Mouse (Mus musculus) adrenal gland, postnatal 36 days (tissue): ENCODE measurements around the gene Macrod2. TPM values are rescaled to one million over a fixed set of nuclear protein-coding genes. Genes with fewer than 3 reads are reported as not detected.

Source experiments
- DNase-seq, 2 experiments: peaks; one replicate each; pipeline ENCODE4 v3.0.0; 2021; ENCODE audit warnings: mixed read lengths in 1 of 2
- long read RNA-seq, 2 experiments: library from polyadenylated mRNA; stranded (forward); transcript quantifications; one replicate each; pipeline ENCODE4 v2.0.0; 2021; ENCODE audit warnings: borderline sequencing depth in 2 of 2
- total RNA-seq, 2 experiments: library from RNA; stranded (reverse); gene quantifications; 2 replicates each; pipeline ENCODE4 v1.2.3; 2021

Gene Macrod2
- 1 to 10 TPM; 5.3 to 8.6 TPM for total RNA-seq
- long read RNA-seq, experiment 1, transcript Macrod2-204 (4 exons, 3,554 nt), result major isoform, 10 of 13 reads
- long read RNA-seq, experiment 1, partial matches to known transcripts, result 3 of 13 reads
- long read RNA-seq, experiment 1, other reads (novel, unspliced or antisense), result 0 of 13 reads
- long read RNA-seq, experiment 2, partial matches to known transcripts, result 0 of 2 reads
- long read RNA-seq, experiment 2, other reads (novel, unspliced or antisense), result 0 of 2 reads

DNA sequence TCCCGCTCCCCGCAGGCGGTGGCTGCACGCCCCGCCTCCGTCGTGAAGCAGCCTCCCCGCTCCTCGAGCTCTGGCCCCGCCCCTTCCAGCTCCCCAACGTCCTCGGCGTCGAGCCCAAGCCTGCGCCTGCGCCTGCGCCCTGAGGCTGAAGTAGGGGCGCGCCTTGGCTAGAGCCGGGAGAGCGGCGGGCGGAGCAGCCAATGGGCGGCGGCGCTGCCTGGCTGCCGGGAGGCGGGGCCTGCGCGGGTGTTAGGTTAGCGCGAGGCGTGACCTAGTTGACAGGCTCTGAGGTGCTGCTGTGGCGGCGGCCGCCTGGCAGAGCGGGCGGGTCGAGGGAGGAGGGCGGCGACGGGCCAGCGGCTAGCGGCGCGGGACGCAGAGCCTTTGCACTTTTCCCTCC lies at the start of gene Macrod2:
TSS of gene Macrod2 (plus strand) at position 131 of the 400 bp plus-strand sequence.
- DNase-seq, result peak; percentile 99

DNA sequence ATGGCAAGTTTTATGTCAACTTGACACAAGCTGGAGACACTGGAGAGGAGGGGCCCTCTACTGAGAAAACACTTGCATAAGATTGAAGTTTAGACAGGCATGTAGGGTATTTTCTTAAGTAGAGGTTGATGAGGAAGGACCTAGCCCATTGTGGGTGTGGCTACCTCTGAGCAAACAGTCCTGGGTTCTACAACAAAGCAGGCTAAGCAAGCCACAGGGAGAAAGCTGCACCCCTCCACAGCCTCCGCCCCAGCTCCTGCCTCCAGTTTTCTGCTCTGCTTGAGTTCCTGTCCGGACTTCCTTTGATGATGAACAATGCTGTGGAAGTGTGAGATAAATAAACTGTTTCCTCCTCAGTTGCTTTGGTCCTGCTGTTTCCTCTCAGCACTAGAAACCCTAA lies 35.2 kb upstream of the Macrod2 start:
- DNase-seq, result no peak

DNA sequence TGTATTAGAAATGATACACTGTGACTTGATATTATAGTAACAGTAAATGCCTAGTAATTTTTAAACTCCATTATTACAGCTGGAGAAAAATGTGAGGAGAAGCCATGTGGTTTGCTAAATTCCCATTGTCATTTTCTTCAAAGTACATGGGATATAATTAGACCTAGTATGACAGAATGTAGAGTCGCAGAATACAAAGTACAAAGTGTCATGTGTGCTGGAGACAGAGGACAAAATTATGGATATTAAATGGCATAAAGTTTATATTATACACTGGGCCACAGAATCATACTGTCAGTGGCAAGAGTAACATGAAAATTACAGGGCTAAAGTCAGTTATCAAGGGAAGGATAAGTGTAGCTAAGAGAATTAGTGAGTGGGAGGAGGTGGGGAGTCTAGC lies 30.3 kb upstream of the Macrod2 start:
- DNase-seq, result no peak

DNA sequence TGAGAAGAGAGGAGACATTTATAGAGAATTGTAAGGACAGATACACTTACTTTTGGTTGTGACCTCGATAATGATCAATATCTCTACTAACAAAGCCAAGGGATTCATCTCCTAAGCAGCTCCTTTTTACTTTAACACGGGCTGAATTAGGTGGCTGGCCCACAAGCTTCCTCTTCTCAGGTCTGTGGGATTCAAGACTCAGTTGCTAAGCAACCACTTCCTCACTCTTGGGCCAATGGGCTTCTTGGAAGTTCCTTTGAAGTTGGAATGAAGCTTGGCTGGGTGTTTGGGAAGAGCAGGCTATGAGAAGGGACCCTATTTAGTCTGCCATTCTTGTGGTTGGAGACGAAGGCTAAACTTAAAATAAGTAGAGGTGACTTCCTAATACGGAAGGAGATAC lies 5.6 kb upstream of the Macrod2 start, which contains the start of gene Sel1l2:
TSS of gene Sel1l2 (minus strand) at position 182 of the 400 bp plus-strand sequence.
- DNase-seq, result no peak

DNA sequence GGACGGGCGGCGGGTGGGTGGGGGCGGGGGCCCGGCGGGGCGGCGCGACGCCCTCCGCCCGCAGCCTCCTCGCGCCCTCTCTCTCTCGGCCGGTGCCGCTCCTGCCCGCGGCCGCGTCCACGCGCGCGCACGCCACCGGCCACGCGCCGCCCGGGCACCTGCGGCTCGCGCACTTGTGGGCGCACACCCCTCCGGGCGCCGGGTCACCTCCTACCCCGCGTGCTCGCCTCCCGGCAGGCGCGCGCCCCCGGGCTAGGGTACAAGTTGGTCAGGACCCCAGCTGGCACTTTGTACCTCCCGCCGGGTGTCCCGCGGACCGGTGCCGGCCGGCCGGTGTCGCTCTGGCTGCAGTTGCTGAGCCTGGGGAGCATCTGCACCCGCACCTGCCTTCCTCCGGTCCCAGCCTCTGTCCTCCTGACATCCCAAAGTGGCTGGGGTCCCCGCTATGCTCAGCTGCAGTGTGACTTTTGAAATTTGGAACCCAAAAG lies 679 bp downstream of the Macrod2 start:
- peak; percentile 43 to 44 for DNase-seq

DNA sequence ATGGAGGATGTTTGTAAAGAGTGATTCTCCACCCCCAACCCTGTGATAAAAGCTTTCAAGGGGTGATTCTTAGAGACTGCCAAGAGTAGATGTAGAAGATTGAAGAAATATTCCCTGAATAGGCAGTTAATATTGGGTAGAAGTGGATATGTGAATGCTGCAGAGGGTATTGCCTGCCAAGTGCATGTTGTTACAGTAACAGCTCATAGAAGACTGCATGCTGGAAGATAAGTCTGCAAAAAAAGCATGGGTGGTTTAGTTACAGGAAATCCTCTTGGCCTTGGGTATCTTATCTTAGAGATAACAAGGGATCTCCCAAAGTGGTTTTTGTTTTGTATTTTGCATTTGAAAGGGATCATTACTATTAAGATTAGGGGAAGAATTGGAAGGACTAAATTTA lies 30.7 kb downstream of the Macrod2 start:
- DNase-seq, result no peak

DNA sequence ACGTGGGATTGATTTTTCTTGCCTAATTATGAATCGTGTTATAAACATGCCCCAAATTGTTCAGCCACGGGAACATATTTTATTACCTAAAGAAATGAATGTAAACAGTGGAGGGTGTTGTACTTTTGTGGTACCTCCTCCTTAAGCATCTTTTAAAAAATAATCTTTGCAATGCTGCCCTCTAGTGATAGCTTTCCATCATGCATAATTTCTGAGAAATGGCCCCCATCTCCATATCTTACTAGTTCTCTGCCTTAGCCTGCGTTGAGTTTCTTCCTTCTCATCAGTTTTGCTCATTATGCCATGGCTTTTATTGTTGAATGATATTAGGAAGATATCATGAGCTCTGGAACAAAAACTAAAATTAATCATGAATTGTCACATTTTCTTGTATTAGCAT lies 32.2 kb downstream of the Macrod2 start:
- no peak for DNase-seq

DNA sequence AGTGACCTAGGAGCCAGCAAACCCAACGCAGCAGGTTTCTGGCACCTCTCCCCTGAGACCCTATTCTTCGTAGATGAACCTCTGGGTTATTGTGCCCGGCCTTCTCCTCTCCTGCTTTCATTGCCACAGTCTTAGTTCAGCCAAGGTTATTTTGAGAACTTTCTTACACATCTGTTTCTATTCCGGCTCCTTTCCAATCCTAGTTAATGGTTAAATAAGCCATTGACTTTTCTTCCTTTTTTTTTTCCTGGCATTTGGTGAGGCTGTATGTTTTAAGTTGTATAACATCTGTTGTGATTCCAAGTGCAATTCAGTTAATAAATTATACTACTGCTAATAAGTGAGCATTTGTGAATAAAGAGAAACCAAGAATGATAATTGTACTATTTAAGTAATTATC lies 44.0 kb downstream of the Macrod2 start:
- no peak for DNase-seq

DNA sequence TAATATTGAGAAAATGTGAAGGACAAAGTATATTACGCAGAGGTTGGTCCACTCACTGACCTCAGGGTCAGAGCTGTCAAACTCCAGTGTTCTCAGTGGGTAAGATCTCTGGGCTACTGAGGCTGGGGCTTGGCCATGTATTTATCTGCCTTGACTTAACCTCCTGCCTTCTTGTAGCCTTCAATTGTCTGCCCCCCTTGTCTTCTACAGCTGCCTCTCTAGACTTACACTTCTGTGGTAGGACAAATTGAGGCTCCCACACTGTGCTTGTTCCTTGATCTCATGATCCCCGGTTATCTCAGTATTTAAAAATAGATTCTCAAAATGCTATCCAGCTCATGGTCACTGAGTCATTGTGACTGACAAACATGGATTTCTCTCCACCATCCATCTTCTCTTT lies 53.5 kb downstream of the Macrod2 start:
- DNase-seq, result peak; percentile 21 to 41

DNA sequence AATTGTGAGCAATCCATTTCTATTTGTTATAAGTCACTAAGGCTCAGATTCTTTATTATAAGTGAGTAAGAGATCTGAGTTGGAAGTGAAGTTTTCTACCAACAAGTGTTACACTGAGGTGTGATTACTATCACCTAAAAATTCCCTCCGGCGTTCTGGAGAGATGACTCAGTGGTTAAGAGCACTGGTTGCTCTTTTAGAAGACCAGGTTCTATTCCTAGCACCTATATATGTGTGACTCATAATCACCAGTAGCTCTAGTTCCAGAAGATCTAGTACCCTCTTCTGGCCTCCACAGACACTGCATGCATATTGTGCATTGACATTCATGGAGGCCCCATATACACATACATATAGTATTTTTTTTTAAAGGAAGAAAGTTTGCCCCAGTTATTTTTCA lies 80.7 kb downstream of the Macrod2 start:
- no peak for DNase-seq

DNA sequence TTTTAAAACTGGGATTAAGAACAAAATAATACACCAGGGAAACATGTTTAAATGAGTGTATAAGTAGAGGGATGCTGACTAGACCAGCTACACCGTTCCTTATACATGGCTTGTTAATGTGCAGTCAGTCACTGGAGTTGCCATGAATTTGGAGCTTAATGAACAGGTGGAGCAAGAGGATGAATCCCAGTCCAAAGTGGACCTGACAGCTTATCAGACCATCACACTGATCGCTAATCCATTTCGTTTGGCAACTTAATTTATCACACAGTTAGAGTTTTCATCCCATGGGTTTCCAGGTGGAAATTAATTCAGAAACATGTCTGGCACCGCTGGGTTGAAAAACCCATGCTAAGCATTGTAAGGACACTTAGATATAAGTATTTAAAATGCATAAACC lies 81.8 kb downstream of the Macrod2 start:
- DNase-seq, result no peak

DNA sequence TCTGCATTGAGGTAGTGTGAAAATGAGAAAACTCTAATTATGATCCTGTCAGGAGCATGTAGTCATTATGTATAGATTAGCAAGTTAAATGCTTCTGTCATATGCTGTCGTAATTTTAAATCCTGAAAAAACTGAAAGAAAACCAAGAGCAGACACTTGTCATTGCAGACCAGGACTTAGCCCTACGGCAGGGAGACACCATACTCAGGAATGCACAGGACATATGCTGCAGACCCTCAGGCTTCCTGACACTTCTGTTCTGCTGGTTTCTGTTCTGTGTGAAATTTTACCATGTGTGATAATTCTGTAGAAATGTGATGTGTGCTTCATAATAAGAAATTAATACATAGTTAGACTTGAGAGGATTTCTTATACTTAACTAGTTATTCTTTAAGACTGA lies 87.5 kb downstream of the Macrod2 start:
- no peak for DNase-seq

DNA sequence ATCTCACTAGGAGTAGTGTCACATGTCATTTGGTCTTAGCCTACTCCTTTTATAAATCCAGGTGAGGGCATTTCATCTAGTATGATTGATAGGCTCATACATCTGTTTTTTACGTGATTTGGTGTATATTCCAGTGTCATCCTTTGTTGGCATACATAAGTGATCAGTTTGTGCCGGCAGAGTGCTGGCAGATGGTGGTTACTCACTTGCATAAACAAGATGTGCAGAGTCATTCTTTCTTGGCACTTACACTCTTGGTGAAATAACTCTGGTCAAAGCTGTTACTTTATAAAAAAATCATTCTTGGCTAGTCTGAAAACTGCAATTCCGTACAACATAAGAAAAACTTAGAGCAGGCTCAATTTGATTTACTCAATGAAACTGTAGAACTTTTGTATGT lies 102.6 kb downstream of the Macrod2 start:
- peak in 1 of 2 experiments; percentile 2 for DNase-seq

DNA sequence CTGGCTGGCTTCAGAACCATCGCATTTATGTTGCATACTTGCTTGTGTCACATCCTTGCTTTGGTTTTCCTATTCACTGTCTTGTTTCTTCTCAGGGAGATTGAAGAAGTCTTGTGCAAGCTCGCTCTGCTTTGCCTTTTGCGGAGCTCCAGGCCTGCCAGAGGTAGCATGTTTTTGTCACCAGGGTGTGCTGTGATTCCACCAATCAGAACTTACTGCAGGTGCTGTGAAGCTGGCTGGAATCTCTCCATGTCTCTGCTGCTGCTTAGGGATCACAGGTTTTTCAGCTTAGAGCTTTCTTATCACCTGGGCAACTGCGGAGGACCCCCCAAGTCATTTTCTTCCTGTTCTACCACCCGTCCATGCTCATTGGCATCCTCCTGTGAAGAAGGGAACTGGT lies 105.8 kb downstream of the Macrod2 start:
- peak; percentile 16 to 26 for DNase-seq

DNA sequence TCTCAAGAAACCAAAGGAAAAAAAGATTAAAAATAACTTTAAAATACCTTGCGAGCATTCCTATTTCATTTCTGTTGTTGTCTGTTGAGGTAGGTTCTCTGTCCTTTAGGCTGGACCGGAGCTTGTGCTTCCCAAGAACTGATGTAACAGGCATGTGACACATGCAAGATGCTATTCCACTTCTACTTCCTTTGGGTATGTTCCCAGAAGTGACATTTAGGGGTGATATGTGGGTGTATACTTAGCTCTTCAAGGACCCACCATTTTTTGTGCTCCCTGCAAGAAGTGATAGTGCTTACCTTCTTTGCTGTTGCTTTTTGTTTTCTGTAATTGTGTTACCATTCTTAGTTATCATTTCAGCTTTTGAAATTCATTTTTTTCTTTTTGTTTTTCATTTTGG lies 126.4 kb downstream of the Macrod2 start:
- no peak for DNase-seq

DNA sequence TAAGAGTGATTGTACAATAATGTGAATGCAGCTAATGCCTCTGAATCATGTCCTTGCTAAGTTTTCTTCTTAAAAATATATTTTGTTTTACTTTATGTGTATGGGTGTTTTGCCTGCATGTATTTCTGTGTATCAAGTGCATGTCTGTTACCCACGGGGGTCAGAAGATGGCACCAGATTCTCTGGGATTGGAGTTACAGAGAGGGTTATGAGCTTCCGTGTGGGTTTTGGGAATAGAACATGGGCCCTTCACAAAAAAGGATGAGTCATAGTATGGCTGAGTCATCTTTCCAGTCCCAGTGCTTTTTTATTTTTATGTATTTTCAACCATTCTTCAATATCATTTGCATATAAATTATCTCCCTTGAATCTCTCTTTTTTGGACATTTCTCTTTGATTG lies 135.1 kb downstream of the Macrod2 start:
- DNase-seq, result no peak

DNA sequence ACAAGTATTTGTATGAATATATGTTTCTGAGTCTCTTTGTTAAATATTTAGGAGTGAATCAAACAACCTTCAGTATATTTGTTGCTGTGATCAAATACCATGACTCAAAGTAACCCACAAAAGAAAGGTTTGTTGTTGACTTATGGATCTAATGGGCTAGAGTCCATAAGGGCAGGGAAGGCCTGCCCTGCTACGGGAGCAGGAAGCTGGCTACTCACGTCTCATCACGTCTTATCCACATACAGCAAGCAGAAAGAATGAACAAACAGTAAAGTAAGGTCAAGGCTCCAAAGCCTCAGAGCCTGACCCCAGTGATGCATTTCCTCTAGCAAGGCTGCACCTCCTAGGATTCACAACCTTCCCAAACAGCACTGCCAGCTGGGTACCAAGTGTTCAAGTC lies 136.9 kb downstream of the Macrod2 start:
- no peak for DNase-seq

DNA sequence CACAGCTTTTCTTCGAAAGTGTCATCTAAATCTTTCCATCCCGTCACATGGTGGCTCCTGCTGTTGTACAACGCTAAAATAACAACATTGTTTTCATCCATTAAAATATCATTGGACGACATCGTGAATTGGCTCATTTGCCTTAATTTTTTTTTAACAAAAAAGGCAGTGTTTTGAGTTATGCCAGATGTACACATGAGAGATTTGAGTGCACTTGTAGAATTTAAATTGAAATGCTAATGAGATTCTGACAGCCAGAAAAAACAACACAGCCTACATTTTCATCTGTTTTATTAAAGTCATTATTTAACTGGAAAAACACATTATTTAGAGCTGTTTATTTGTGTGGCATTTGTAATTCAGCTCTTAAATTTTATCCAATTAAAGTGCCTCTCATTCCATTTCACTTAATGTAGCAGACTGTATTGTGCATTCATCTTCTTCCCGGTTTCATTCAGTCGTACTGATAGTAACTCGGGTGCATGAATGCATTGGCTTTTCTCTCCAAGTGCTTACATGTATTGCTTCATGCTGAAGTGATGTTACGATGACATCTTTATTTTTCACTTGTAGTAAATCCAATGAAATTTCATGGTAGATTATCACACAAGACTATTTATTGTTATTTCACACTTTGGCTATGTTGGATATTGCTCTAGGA lies 137.9 kb downstream of the Macrod2 start:
- DNase-seq, result no peak

DNA sequence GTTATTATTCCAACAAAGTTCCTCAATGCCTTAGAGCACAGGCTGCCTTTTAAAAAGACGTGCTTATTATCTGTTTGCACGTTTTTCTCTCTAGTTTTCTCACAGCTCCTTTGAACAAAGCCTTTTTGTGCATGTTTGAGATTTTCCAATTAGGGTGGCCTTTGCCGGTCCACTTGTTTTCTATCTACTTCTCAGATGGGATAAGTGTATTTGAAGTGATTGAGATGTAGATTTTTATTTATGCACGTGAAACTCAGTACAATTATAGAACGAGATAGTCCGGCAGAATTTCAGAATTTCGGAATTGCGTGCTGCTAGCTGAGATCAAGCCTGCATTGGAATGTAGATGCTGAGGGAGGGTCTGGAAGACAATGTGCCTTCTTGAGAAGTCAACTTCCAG lies 138.5 kb downstream of the Macrod2 start:
- no peak for DNase-seq

DNA sequence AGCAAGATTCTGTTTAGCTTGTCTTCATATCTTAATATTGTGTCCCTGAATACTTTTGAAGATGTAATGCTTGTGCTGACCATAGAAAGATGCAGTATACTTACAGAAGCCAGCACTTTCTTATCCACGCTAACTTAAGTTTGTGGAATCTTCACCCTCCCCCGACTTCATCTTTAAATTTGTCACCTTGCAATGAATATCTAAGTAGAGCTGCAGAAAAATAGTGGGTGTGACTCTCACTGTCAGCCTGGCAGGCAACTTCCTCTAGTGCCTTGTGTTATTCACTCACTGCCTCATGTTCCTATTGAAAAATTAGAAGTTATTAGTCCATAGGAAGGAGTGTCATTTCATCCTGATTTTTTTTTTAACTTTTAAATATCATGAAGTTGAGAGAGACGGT lies 139.5 kb downstream of the Macrod2 start:
- DNase-seq, result no peak

DNA sequence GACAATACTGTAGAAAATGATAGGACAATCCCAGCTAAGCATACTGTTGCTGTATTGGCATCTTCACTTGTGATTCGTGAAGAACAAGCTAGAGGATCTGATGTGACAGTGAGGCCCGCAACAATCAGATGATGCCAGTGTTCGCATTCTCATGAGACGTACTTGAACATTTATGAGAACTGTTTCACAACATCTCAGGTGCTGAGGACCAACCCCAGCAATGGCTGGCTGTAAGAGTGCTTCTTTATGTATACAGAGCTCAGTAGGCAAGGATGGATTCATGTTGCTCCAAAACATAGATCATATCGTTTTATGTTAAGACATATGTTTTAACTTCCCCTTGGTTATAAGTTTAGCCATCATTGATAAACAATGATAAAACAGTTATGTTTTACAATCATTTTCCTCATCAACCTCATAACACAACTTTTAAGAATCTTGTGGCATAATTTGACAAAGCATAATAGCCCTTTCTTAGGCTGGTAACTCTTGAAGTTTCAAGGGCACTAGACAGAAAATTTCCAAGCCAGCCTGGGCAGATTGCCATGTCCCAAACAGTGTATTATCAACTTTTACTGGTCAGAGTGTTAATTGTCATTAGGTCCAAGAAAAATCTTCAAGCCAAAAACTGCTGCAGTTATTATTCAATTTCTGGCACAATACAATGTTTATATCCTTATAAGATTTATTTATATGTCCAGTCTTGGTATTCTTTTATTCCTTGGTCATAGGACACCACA lies 140.9 kb downstream of the Macrod2 start:
- DNase-seq, result peak; percentile 3 to 17

DNA sequence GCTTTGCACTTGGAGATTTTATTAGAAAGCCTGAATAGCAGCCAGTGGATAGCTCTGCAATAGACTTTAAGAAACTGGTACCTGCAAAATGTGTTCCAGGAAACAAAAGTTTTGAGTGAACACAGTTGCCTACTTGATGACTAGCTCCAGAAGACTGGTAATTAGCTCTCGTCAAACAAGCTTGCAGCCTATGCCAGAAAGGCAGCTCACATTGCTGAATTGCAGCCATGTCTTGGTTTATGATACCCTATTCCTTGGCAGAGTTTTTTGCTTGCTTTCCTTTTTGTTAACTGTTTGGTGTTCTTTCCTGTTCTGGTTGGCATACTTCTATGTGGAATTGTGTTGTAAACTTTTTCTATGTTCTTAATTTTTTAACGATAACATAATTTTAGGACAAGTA lies 154.2 kb downstream of the Macrod2 start:
- no peak for DNase-seq

DNA sequence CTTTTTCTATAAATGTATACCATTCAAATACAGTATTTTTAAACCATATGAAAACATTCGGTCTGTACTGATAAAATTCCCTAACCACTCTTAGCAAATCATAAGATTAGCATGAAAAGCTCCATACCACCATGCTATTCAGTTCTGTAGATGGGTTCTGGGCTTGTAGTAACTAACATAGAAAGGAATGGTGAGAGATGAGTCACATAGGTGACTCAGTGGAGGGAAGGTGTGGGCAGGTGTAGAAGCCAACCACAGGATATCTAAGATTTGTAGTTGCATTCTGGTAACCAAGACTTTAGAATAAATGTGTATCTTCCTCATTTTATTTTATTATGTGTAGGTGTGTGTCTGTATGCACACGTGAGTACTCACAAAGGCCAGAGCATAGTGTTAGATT lies 166.3 kb downstream of the Macrod2 start:
- DNase-seq, result no peak
